Mouse (Mus musculus) gastrocnemius, adult 2 months (tissue): ENCODE data around the gene Zfp57. TPM values are rescaled to one million over a fixed set of nuclear protein-coding genes. Genes with fewer than 3 reads are reported as not detected.

Experiments
- DNase-seq: peaks from one replicate; pipeline ENCODE4 v3.0.0; 2022
- H3K27ac ChIP-seq: fragments of 200-600 bp; 2 replicates; pipeline ENCODE4 v1.8.1; 2022; ENCODE audit warnings: mild to moderate bottlenecking
- H3K4me3 ChIP-seq: fragments of 200-600 bp; 2 replicates; pipeline ENCODE4 v1.8.1; 2022; ENCODE audit warnings: mild to moderate bottlenecking, moderate library complexity
- CTCF ChIP-seq: fragments of 200-600 bp; IDR thresholded peaks from 2 replicates; pipeline ENCODE4 v1.8.1; 2022; ENCODE audit warnings: antibody characterized with exemption, mild to moderate bottlenecking, moderate library complexity
- intact Hi-C: fragments of 180-260 bp; cut with DNase I; formaldehyde crosslinking; loops from one replicate; pipeline ENCODE4 v1.15.1; 2025
- total RNA-seq, 2 experiments: library from RNA; stranded (reverse); gene quantifications; 2 replicates each; pipeline ENCODE4 v1.2.3; 2021

Zfp57 gene
- total RNA-seq, 2 experiments from 2014 or later: 0.23 to 1.3 TPM

DNA sequence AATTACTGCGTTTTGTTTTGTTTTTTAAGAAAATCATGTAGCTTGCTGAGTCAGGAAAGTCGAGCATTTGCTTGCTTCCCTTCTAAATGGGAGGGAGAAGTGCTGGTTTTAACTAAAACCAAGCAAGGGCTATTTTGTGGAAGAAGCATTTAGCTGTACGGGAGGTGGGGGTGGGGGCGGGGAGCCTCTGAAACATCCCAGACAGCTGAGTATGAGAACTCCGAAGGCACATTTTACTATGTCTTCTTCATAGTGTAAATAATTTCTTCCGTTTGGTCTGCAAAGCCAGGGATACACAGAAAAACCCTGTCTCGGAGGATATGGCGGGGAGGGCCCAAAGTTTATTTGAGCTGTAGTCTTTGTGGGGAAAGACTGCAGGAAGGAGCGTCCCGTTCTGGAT lies 27.2 kb downstream of the Zfp57 start:
- H3K4me3 ChIP-seq: peak overlapping the region; percentile 80
- TF ChIP-seq CTCF: no peak
- H3K27ac ChIP-seq: no peak overlapping the region
- no peak for DNase-seq
- intact Hi-C loops: no loop called here

DNA sequence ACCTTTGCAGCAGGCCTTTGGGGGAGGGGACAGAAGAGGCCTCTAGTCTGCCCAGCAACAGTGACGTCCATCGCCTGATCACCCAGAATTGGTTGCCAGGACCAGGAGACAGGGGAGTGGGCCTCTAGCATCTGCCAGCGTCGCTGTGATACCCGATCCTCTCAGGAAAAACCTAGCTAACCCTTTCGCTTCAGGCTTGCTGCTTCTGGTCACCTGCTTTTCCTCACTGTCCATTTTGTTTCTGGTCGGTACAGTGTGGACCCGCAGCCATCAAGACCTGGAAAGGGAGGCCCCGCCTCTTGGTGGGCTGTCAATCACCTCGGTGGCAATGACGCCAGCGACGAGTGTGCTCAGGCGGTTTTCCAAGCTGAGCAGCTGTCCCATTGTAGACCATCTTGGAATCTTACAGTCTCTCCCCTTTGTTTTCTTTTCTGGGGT lies 27.7 kb downstream of the Zfp57 start:
- intact Hi-C loops: no loop called here

DNA sequence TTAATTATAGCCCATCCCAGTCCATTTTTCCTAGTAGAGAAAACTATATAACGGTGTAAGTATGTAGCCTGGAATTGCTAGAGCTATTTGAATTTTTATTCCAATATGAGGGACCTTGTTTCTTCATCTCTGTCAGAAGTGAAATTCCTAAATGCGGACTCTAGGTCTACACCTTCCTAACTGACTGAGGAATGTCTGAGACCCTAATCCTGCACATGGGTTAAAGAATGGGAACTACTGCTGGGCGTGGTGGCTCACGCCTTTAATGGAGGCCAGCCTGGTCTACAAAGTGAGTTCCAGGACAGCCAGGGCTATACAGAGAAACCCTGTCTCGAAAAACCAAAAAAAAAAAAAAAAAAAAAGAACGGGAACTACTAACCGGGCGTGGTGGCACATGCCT lies 28.2 kb downstream of the Zfp57 start:
- H3K4me3 ChIP-seq: peak overlapping the region; percentile 80
- peak overlapping the region; percentile 52; the same call in 1 of the 2 replicates for H3K27ac ChIP-seq
- DNase-seq: no peak
- intact Hi-C loops: no loop called here
- TF ChIP-seq CTCF: no peak

More for the DNA sequence above, 27.7 kb downstream of the Zfp57 start:
- Histone ChIP-seq H3K27ac (peak overlapping the region; percentile 52; the same call in 1 of the 2 replicates), H3K4me3 (peak overlapping the region; percentile 80)
- TF ChIP-seq CTCF: no peak
- DNase-seq: peak; percentile 86

DNA sequence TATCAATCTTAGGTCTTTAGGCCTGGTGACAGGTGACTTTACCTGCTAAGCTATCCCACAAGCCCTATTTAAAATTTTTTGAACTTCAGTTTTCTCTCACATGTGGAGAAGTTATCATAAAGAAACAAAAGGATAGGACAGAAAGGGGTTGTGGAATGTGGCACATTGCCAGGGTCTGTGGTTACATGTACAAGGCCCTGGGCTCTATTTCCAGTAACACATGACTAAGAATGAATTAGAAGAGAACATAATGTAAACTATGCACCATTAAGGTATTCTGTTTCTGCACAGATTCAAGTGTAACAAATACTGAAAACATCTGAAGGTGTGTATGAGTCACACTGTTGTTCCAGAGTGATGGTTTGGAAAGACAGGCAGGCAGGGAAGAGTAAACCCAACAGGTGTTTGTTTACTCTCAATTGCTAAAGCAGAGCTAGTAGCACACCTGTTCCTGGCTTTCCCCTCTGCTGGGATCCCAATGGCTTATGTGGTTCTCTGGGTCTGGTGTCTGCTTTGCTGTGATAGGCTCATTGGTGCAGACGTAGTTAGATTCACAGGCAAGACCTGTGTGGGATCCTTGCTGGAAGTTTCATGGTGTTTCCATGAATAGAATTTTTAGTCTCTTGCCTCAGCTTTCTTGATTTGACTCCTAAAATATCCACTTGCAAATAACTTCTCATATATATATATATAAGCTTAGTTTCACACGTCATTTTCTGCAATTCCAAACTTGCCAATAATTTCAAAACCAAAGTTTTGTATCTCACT lies 38.3 kb downstream of the Zfp57 start:
- DNase-seq: no peak
- no peak for TF ChIP-seq CTCF
- H3K4me3 ChIP-seq: no peak overlapping the region
- no peak overlapping the region for H3K27ac ChIP-seq
- intact Hi-C loops: no loop called here

DNA sequence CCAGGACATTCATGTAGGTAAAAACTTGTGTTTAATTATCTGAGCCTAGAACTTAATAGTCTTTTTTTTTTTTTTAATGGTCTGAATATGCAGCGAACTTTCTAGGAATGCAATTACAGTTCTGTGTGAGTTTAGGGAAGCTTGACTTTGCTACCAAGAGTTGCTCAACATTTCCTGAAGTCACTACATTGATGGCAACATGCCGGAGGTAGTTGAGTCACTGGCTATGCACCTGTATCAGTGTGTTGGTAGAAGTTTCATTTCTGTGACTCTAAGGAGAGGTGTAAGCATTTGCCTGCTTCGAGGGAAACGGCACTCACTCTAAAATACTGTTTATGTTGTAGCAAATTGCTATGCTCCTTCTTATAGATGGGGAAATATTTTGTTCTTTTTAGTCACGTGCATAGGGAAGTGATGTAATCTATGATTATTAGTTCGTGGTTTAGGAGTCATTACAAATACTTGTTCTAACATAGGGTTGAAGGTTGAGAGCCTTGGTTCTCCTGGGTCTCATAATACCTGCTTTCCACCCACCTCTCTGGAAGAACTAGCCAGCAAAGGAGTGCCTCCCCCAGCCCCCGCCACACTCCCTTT lies 43.8 kb downstream of the Zfp57 start:
- no peak for DNase-seq
- intact Hi-C loops: loop anchor here (5.0 kb wide), 1 partner anchor 127 kb away; no protein-coding TSS in a partner anchor
- Histone ChIP-seq H3K27ac (0 out of 2 replicates have a peak overlapping the region, but pooled peaks have one; percentile 86), H3K4me3 (peak overlapping the region; percentile 93)
- TF ChIP-seq CTCF: no peak

DNA sequence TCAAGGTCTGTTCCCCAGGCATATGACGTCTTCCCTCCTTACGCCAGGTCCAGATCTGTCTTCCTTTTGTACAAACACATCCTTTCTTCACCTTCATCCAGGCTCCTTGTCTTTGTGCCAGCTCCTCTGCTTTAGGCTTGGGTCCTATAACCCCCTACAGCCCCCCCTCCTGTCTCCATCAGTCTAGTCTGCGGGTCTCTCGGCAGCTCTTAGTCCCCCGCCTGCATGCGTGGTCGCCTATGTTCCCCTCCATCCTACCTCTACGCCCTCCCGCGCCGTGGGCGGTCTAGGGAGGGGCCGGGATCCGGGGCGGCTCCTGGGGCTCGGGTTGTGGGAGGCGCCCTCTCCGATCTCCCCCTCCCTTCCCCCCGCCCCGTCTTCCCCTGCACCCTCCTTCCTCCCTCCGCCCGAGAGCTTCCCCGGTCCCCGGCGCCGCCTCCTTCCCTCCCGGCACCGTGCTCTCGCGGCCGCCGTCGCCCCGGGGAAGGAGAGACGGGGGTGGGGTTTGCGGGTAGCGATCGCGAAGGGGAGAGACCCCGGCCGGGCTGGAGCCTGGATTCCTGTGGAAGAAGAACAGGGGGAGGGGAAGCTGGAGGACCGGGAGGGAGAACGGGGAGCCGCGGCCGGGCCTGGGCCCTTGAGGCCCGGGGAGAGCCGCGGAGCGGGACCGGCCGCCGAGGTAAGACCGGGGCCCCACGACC lies 44.8 kb downstream of the Zfp57 start, which contains the start of gene Gabbr1:
Gabbr1 (plus strand) TSS at position 356 of the 701 bp plus-strand sequence.
- peak; percentile 88 for DNase-seq
- peak within 1 kb of the TSS; percentile 86 for H3K27ac ChIP-seq
- intact Hi-C loops: loop anchor here (5.0 kb wide), 1 partner anchor 128 kb away; no protein-coding TSS in a partner anchor
- H3K4me3 ChIP-seq: peak within 1 kb of the TSS; percentile 93
- no peak for TF ChIP-seq CTCF

DNA sequence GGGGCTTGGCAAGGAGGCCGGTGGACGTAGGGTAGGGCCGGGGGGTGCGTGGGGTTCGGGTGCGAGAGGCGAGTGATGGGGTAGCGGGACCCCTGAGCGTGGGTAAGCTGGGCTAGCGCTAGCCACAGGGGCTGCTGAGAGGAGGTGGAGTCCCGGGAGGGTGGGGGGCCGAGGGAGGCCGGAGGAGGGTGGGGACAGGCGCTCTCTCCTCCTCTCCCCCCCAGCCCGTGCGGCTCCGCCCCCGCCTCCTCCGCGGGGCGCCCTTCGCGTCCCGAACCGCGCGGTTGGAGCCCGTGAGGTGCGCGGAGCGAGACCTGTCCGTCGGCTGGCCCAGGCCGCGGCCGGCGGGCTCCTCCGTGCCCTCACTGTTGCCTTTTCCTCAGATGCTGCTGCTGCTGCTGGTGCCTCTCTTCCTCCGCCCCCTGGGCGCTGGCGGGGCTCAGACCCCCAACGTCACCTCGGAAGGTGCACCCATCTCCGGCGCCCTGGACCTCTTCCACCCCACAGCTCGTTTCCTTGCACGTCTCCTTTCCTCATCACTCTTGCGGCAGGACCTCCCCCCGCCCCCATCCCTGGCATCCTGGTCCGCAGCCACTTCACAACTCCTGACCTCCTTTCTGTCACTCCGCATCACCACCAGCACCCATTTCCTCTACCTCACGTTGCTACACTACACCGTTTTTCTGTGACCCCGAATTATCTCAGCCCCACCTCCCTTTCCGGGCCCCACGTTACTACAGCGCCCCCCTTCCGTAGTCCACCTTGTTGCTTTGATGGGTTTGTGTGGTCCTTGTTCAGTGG lies 45.5 kb downstream of the Zfp57 start:
- TF ChIP-seq CTCF: no peak
- Histone ChIP-seq H3K27ac (peak overlapping the region; percentile 86), H3K4me3 (peak overlapping the region; percentile 93)
- DNase-seq: peak; percentile 71
- intact Hi-C loops: loop anchor here (5.0 kb wide), 1 partner anchor 129 kb away; no protein-coding TSS in a partner anchor

DNA sequence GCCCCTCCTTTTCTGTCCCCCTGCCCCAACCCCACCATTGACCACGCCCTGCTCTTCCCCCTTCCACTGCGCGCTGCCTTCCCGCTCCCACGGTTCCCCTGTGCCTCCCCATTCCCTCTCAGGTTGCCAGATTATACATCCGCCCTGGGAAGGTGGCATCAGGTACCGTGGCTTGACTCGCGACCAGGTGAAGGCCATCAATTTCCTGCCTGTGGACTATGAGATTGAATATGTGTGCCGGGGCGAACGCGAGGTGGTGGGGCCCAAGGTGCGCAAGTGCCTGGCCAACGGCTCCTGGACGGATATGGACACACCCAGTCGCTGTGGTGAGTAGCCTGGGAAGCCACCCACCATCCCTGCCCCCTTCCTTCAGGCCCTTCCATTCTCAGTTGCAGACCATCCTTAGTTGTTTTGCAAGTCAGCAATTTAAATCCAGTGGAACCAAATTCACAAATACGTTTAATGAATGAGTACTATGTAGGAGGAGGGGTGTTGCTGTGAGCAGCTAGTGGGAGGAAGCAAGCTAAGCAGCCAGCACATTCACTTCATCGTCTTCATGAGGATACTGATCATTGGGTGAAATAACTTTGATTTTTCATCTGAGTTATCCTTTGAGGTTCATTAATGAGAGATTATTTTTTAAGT lies 46.5 kb downstream of the Zfp57 start:
- DNase-seq: no peak
- no peak overlapping the region for H3K27ac ChIP-seq
- H3K4me3 ChIP-seq: no peak overlapping the region
- TF ChIP-seq CTCF: no peak
- intact Hi-C loops: loop anchor here (5.0 kb wide), 1 partner anchor 130 kb away; no protein-coding TSS in a partner anchor

DNA sequence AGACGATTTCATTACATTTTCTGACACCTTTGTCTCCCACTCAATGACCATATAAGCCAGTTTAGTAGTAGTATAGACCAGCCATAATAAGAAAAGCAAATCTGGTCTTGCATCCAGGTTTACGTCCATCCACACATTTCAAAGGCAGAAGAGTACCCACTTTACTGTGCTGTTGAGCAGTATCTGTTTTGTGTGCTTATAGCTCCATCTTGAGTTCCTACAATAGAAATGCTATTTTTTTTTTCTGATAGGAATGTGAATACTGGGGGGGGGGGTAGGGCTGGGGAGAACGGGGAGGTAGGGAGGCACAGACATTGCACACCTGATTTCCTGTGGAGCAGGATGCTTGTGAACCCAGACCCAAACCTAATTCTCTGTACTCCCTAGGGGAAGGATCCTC lies 47.0 kb downstream of the Zfp57 start:
- Histone ChIP-seq H3K27ac (no peak overlapping the region), H3K4me3 (no peak overlapping the region)
- DNase-seq: no peak
- TF ChIP-seq CTCF: peak; percentile 36
- intact Hi-C loops: loop anchor here (5.0 kb wide), 1 partner anchor 131 kb away; no protein-coding TSS in a partner anchor

DNA sequence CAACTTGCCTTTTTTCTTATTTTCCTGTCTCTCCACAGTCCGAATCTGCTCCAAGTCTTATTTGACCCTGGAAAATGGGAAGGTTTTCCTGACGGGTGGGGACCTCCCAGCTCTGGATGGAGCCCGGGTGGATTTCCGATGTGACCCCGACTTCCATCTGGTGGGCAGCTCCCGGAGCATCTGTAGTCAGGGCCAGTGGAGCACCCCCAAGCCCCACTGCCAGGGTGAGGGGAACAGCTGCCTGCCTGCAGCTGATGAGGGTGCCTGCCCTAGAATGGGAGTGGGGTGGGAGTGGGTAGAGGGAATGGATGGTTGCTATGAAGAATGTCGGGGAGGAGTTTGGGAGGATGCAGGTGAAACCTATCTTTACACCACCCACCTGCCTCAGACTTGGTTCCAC lies 47.4 kb downstream of the Zfp57 start:
- TF ChIP-seq CTCF: no peak
- intact Hi-C loops: loop anchor here (5.0 kb wide), 1 partner anchor 131 kb away; no protein-coding TSS in a partner anchor
- H3K4me3 ChIP-seq: no peak overlapping the region
- DNase-seq: no peak
- no peak overlapping the region for H3K27ac ChIP-seq

DNA sequence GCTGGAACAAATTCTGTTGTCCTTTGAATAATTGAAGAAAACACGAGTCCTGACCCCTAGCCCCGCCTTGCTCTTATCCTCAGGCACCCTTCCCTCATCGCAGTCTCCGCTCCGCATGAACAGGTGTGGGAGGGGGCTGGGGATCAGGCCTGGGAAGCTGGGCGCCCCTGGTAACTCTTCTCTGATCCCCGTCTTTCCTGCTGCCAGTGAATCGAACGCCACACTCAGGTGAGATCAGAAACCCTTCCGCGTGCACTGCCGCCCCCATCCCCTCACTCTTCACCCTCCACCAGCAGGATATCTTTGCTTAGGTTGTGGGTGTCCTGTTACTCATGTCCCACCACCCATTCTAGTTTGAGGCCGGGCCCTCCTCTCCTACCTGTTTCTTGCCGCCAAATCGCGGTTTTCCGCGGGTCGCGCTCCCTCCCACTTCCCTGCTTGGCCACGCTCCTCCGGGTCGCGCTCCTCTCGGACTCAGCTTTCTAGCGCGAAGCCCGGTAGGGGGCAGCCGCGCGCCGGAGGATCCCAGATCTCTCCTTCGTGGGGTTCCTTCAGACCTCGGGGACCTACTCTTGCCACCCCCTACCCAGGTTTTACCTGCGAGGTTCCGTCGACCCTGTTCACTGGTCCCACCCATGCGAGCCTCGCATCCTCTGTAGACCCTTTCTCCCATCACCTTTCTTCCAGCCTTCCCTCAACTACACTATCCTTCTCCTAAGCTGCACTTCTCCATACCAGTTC lies 48.8 kb downstream of the Zfp57 start:
- DNase-seq: peak; percentile 80
- Histone ChIP-seq H3K27ac (peak overlapping the region; percentile 72), H3K4me3 (peak overlapping the region; percentile 78)
- TF ChIP-seq CTCF: peak; percentile 74
- intact Hi-C loops: loop anchor here (5.0 kb wide), 2 partner anchors 87 to 132 kb away; no protein-coding TSS in a partner anchor
